Mouse (Mus musculus): Measurements from ENCODE around the gene Celf2.

DNA sequence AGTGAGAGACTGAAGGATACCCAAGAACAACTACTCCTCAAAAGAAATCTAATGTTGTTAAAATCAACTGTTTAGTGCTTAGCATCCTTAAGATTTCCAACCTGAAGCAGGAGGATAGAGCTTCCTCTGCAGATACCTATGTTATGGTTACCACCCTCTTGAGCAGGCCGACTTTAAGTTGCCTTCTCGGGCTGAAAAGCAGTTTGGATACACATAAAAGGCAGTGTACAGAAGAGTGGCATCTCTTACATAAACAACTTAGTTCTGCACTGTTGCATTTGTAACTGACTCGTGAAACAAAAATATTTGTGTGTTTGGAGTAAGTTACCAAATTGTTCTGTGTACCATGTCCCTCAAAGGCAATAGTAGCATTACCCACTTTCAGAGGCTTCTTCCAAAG lies 435.6 kb downstream of the Celf2 start:
- TF ChIP-seq POLR2A (IDR thresholded peaks at IDR 0.05; ENCODE audit: borderline replicate concordance, insufficient read depth, low read length) (no peak), CTCF (IDR thresholded peaks at IDR 0.05; ENCODE audit: borderline replicate concordance, insufficient read depth, low read depth, low read length) (no peak)

Data from cerebellum, adult 2 months (tissue).